Mouse (Mus musculus): ENCODE results near the gene Fgfbp1.

The Fgfbp1 gene

GRCm38 (mm10) chr5:43981620-43982019 lies at the start of gene Fgfbp1:
Gene Fgfbp1 (minus strand): TSS chr5:43981779.
- no peak for DNase-seq

- DNase-seq: no peak
Measured at GRCm38 (mm10) chr5:43998295-43998989, 16.9 kb upstream of the Fgfbp1 start.

- no peak for DNase-seq
Measured at GRCm38 (mm10) chr5:43997626-43998025, 16.0 kb upstream of the Fgfbp1 start.

- DNase-seq: no peak
Measured at GRCm38 (mm10) chr5:43996162-43996561, 14.6 kb upstream of the Fgfbp1 start.

GRCm38 (mm10) chr5:43994981-43995380 lies 13.4 kb upstream of the Fgfbp1 start:
- DNase-seq: no peak

GRCm38 (mm10) chr5:43990316-43990715 lies 8.7 kb upstream of the Fgfbp1 start:
- DNase-seq: peak; percentile 51

- no peak for DNase-seq
Measured at GRCm38 (mm10) chr5:43989017-43989416, 7.4 kb upstream of the Fgfbp1 start.

- DNase-seq: no peak
Measured at GRCm38 (mm10) chr5:43986212-43986611, 4.6 kb upstream of the Fgfbp1 start.

- DNase-seq: no peak
Measured at GRCm38 (mm10) chr5:43982896-43983295, 1.3 kb upstream of the Fgfbp1 start.

GRCm38 (mm10) chr5:43980397-43980796 lies 1.2 kb downstream of the Fgfbp1 start:
- no peak for DNase-seq

DNA sequence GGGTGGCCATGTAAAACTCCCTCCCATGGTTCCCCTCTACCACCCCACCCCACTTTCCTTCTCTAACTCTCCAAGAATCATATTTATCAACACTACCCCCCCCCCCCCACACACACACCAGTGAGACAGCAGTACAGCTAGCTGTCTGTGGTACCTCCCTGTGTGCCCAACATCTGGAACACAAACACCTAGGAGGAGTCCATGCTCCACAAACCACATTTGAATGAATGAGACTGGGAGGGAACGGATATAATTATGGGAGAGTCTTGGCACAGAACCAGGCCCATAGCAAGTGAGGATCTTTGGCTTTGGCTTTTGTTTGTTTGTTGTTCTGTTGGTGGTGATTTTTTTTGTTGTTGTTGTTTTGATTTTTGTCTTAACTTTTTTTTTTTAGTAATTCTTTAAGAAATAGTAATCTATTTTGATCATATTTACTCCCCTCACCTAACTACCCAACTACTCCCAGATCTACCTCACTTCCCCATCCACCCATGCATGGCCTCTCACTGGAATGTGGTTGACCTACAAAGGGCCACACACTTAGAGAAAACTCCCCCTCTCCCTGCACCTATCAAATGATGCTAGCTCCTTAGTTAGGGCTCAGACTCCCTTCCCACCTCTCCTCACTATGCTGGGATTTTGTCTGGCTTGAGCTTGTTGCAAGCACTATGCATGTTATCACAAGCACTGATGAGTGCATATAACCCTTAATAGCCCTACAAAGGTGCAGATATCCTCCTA lies 4.6 kb downstream of the Fgfbp1 start:
- peak; percentile 12 for DNase-seq

- DNase-seq: no peak
Measured at GRCm38 (mm10) chr5:43974166-43974565, 7.4 kb downstream of the Fgfbp1 start.

- no peak for DNase-seq
Measured at GRCm38 (mm10) chr5:43971156-43971555, 10.4 kb downstream of the Fgfbp1 start.

- DNase-seq: no peak
Measured at GRCm38 (mm10) chr5:43970532-43970931, 11.0 kb downstream of the Fgfbp1 start.

- no peak for DNase-seq
Measured at GRCm38 (mm10) chr5:43968634-43969033, 12.9 kb downstream of the Fgfbp1 start.

- DNase-seq: no peak
Measured at GRCm38 (mm10) chr5:43961056-43961455, 20.5 kb downstream of the Fgfbp1 start.

- no peak for DNase-seq
Measured at GRCm38 (mm10) chr5:43959884-43960440, 21.6 kb downstream of the Fgfbp1 start.

DNA sequence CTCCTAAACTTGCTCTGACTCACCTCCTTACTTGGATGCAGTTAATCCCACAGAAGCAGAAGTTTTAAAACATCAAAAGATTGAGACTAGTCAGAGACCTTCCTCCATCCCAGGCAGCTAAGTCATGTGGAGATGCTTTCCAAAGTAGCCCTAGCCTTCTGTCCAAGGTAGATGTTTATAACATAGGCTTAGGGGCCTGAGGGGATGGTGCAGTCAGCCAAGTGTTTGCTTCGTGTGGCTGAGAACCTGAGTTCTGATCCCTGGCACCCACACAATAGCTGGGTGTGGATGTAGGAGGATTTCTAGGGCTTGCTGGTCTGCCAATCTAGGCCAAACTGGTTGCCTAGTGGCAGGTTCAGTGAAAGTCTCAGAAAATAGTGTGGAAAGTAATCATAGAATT lies 28.3 kb downstream of the Fgfbp1 start:
- no peak for DNase-seq

DNA sequence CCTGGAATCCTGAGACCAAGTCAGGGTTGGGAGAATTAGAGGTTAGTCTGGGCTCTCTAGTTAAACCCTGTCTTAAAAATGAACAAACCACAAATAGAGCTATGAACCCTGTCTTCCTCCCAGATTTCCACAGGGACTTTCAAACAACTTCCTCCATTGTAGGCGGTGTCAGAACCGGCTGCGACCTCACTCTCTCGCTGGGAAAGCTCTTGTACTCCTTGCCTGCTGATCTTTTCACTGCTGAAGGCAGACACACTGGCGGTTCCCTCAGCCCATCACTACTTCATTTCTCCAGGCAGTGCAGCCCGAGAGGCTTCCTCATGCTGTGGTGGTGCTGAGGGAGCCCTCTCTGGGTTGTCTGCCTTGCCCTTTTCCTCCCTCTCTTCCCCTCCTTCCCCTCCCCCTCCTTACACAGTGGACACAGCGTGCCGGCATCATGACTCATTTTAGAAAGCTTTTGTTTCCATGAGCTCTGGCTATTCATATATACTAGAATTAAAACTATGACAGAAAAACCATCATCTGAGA lies 32.8 kb downstream of the Fgfbp1 start:
- peak; percentile 50 for DNase-seq

DNA sequence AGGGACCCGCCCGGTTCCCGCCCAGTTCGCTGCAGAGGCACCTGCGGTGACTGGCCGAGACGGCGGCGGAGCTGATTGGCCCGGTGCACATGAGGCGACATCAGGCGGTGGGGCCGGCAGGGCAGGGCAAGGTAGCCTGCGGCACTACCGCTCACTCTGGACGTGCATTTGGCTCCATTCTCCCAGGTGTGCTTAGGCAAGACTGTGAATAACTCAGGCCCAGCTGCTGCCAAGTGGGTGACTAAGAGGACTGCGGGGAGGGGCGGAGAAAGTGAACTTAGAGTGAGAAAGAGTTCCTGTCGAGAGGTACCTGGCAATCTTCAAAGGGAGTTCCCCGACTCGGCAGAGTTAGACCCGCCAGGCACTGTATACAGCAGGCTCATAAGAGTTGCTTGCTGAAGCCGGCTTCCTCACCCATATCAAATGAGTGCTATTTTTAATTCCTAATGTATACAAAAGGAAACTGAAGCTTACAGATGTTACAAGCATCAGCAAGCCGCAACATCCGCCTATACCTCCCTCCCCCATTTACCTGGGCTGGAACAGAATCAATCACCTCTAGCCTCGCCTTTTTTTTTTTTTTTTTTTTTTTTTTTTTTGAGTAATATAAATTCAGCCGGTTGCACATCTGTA lies 33.4 kb downstream of the Fgfbp1 start:
- peak; percentile 45 for DNase-seq

DNA sequence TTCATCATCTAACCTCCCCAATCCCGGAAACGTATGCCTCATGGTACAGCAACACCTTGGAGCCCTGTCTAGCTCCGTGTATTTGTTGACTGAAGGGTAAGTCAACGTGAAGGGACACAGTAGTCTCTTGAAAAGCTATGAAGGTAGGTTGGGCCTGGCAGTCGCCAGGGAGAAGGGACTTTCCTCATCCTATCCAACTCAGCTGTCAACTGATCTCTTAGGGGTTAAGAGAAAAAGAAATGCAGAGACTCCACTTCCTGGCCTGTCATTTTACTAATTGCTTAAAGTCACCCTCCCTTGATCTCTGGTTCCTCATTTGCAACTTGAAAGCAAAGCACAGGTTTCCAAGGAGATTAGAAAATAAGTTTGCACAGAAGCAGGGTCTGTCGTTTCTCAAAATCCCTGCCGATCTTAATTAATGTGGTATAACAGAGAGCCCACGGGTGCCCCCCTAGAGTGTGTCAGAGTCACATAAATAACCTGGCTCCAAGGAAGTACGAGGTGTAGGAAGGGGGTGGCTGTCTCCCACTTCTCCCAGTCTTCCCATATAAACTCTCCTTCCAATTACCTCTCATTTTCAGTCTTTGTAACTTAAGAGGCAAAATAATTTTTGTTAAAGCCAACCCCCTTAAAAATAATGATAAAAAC lies 34.1 kb downstream of the Fgfbp1 start:
- no peak for DNase-seq

DNA sequence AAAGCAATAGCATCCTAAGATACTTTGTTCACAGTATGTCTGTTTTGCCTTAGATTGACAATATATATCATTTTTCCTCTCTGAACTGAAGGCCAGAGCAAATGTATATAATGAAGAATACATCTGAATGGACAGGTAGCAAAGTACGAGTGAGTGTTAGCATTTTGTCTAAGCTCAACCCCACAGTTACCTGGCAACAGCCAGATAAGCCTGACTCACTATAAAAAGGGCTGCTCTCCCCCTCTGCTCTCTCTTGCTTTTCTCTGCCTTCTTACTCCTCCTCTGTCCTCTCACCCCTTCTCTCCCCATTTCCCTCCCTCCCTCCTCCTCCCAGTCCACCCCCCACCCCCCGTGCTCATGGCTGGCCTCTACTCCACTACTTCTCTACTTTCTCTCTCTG lies 48.3 kb downstream of the Fgfbp1 start:
- no peak for DNase-seq

All from retina, postnatal 1 day (tissue).